Comparison of ENCODE assay signal across 10 mouse cellular contexts in the genomic region with DNA sequence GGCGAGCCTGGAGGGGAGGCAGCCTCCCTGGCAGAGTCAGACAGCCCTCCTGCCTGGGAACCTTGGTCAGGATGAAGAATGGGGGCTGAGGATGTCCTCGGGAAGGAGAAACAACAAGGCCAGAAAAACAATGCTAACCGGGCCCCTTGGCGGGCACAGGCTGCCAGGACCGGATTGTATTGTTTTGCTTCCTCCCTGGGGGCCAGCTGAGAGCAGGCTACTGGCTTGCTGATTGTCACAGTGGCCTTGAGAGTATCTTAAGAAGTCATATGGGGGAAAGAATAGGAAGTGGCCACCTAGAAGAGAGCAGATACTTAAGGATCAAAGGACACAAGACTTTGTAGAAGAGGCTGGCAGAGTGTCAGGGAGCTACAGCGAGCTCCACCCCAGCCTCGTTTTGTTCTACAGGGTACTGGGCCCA. TPM values are rescaled to one million over a fixed set of nuclear protein-coding genes. Genes with fewer than 3 reads are reported as not detected.
DNase-seq lines count a peak whose midpoint lies in the region; ATAC-seq and TF ChIP-seq lines count a peak whose summit lies in the region.
"Had no signal": no experiment of that assay in that cellular context is flagged by ENCODE, and none has a peak within 500 bp of the region (broad histone marks: within the 10 kb centered on the region; RNA-seq: fewer than 3 reads in every experiment).

No protein-coding gene starts in this region.

- peaks cover 23% of the 10 kb centered on the region for H3K4me1 ChIP-seq in midbrain, embryonic 10.5 days
- no peaks in the 10 kb centered on the region for H3K4me1 ChIP-seq in midbrain, embryonic 16.5 days (ENCODE audit: control insufficient read depth, insufficient read depth, low read length)
- H3K4me1 ChIP-seq in heart, embryonic 13.5 days: 0 out of 2 replicates have a peak, but pooled peaks cover 7% of the 10 kb centered on the region
- H3K4me1 ChIP-seq in small intestine, adult 2 months (ENCODE audit: control insufficient read depth, insufficient read depth, insufficient read length, low read length): peaks cover 42% of the 10 kb centered on the region

- peak overlapping the region; percentile 68; the same call in 1 of the 2 replicates for H3K27ac ChIP-seq in midbrain, embryonic 10.5 days (replicated peaks)
- no peak overlapping the region for H3K27ac ChIP-seq in midbrain, embryonic 16.5 days (ENCODE audit: low read length)
- H3K27ac ChIP-seq in heart, embryonic 13.5 days (replicated peaks): peak overlapping the region; percentile 74
- H3K27ac ChIP-seq in small intestine, adult 2 months (ENCODE audit: insufficient read depth, low read depth, low read length): peak overlapping the region; percentile 51

- no peak for DNase-seq in midbrain, embryonic 10.5 days (ENCODE audit: low spot score)
- peak; percentile 64 for DNase-seq in kidney, postnatal 10 days
- no peak for DNase-seq in T-cell, adult 2 months (ENCODE audit: low spot score)
- no peak for DNase-seq in adipocyte (ENCODE audit: low spot score)
- DNase-seq in layer of hippocampus, adult 11-12 months (ENCODE audit: low spot score): no peak
- DNase-seq: thymus, postnatal 36 days had no signal

- no peak overlapping the region for H3K9ac ChIP-seq in midbrain, embryonic 16.5 days (ENCODE audit: low read depth, low read length)
- H3K9ac ChIP-seq in heart, embryonic 13.5 days: no peak overlapping the region

- H3K36me3 ChIP-seq in midbrain, embryonic 10.5 days: no peaks in the 10 kb centered on the region
- H3K36me3 ChIP-seq in midbrain, embryonic 16.5 days (ENCODE audit: control insufficient read depth, insufficient read depth, low read length): no peaks in the 10 kb centered on the region
- H3K36me3 ChIP-seq in heart, embryonic 13.5 days: no peaks in the 10 kb centered on the region
- H3K36me3 ChIP-seq in small intestine, adult 2 months (ENCODE audit: control insufficient read depth, insufficient read depth, low read length): no peaks in the 10 kb centered on the region
- H3K36me3 ChIP-seq: G1E had no signal

- no peak overlapping the region for H3K4me3 ChIP-seq in midbrain, embryonic 10.5 days
- H3K4me3 ChIP-seq in midbrain, embryonic 16.5 days (ENCODE audit: low read depth, low read length): no peak overlapping the region
- no peak overlapping the region for H3K4me3 ChIP-seq in heart, embryonic 13.5 days
- no peak overlapping the region for H3K4me3 ChIP-seq in small intestine, adult 2 months (ENCODE audit: low read depth, low read length)

- TF ChIP-seq POLR2A in small intestine, adult 2 months (IDR thresholded peaks at IDR 0.05; ENCODE audit: low read depth, low read length): no peak

- no peaks in the 10 kb centered on the region for H3K9me3 ChIP-seq in midbrain, embryonic 10.5 days (replicated peaks)
- H3K9me3 ChIP-seq in midbrain, embryonic 16.5 days (replicated peaks; ENCODE audit: control insufficient read depth, low read length, poor library complexity, severe bottlenecking): no peaks in the 10 kb centered on the region
- H3K9me3 ChIP-seq in heart, embryonic 13.5 days: no peaks in the 10 kb centered on the region
- H3K9me3 ChIP-seq: G1E had no signal

- no peak overlapping the region for H3K4me2 ChIP-seq in midbrain, embryonic 16.5 days (ENCODE audit: low read length)
- H3K4me2 ChIP-seq in heart, embryonic 13.5 days: no peak overlapping the region

- WGBS in midbrain, embryonic 10.5 days: 19% methylated on average over 7 of the region's 7 CpGs
- WGBS in midbrain, embryonic 16.5 days: 23% methylated on average over 7 of the region's 7 CpGs
- 28% methylated on average over 7 of the region's 7 CpGs for WGBS in heart, embryonic 13.5 days
- WGBS in small intestine, adult 2 months: 21% methylated on average over 7 of the region's 7 CpGs

- TF ChIP-seq CTCF in small intestine, adult 2 months (IDR thresholded peaks at IDR 0.05; ENCODE audit: extremely low read depth, insufficient read length, insufficient replicate concordance, low read depth, low read length): no peak

- H3K27me3 ChIP-seq in midbrain, embryonic 10.5 days (ENCODE audit: low read depth, poor library complexity, severe bottlenecking): peaks cover 22% of the 10 kb centered on the region
- no peaks in the 10 kb centered on the region for H3K27me3 ChIP-seq in midbrain, embryonic 16.5 days (ENCODE audit: control insufficient read depth, insufficient read depth, low read depth, low read length)
- H3K27me3 ChIP-seq in heart, embryonic 13.5 days (replicated peaks): no peaks in the 10 kb centered on the region
- no peaks in the 10 kb centered on the region for H3K27me3 ChIP-seq in small intestine, adult 2 months (ENCODE audit: control insufficient read depth, insufficient read depth, low read length)

- ATAC-seq in midbrain, embryonic 16.5 days: no peak
- ATAC-seq in heart, embryonic 13.5 days (ENCODE audit: extremely low read depth, insufficient number of reproducible peaks, low FRiP score, low TSS enrichment): no peak

RNA-seq across cellular contexts. Expression of gene Marc2, which starts 18.1 kb away (rescaled TPM):
- 85.7 and 93.7 TPM in 2 replicates for polyA plus RNA-seq in midbrain, embryonic 10.5 days (2016; fragmentation: Nextera tagmentation; extraction: Ambion mirVana)
- 97.6 and 97.7 TPM in 2 replicates for polyA plus RNA-seq in midbrain, embryonic 16.5 days (2015; fragmentation: Nextera tagmentation; extraction: Ambion mirVana)
- 98.8 and 124 TPM in 2 replicates for polyA plus RNA-seq in heart, embryonic 13.5 days (2015; fragmentation: Nextera tagmentation; extraction: Ambion mirVana)
- polyA plus RNA-seq in small intestine, adult 2 months (2012; rRNA removed): 332 and 352 TPM in 2 replicates

RNA-seq across cellular contexts. Expression of gene C130074G19Rik, which starts 18.6 kb away (rescaled TPM):
- 0.57 and 0.62 TPM in 2 replicates for polyA plus RNA-seq in midbrain, embryonic 10.5 days (2016; fragmentation: Nextera tagmentation; extraction: Ambion mirVana)
- 0.83 and 0.87 TPM in 2 replicates for polyA plus RNA-seq in midbrain, embryonic 16.5 days (2015; fragmentation: Nextera tagmentation; extraction: Ambion mirVana)
- 0.64 and 0.71 TPM in 2 replicates for polyA plus RNA-seq in heart, embryonic 13.5 days (2015; fragmentation: Nextera tagmentation; extraction: Ambion mirVana)
- 16.2 and 45.1 TPM in 2 replicates for polyA plus RNA-seq in small intestine, adult 2 months (2012; rRNA removed)
- polyA plus RNA-seq: G1E had no signal

RNA-seq across cellular contexts. Expression of gene Marc1, which starts 53.3 kb away (rescaled TPM):
- 0.11 TPM in 1 of 2 replicates, not detected in the other for polyA plus RNA-seq in midbrain, embryonic 10.5 days (2016; fragmentation: Nextera tagmentation; extraction: Ambion mirVana)
- polyA plus RNA-seq in midbrain, embryonic 16.5 days (2015; fragmentation: Nextera tagmentation; extraction: Ambion mirVana): 0.15 TPM in 2 replicates
- polyA plus RNA-seq in heart, embryonic 13.5 days (2015; fragmentation: Nextera tagmentation; extraction: Ambion mirVana): 0.43 TPM in 1 of 2 replicates, not detected in the other
- 0.68 and 1.2 TPM in 2 replicates for polyA plus RNA-seq in small intestine, adult 2 months (2012; rRNA removed)
- polyA plus RNA-seq: G1E had no signal
